Mouse (Mus musculus): Measurements from ENCODE around the gene Mmab. TPM values are rescaled to one million over a fixed set of nuclear protein-coding genes. Genes with fewer than 3 reads are reported as not detected.

Mmab gene
- polyA plus RNA-seq, 1 experiment: 2.9 TPM

DNA sequence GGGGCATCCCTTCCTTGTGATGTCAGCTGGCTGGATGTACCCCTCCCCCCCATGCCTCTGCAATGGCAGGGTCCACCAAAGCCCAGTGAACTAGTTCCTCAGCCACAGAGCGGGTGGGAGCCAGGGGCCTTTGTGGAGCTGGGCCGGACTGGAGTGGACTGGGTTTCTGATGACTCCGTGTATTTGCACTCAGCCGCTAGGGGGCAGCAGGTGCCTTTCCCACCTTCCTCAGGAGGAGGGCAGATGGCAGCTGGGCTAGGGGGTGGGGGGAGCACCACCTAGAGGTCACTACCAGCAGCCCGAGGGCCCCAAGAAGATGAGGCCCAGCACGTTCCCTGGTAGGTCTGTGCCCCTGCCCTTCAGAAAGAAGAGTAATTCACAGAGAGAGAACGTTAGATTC lies 17.4 kb upstream of the Mmab start:
- Histone ChIP-seq H3K4me1 (ENCODE audit: control insufficient read depth, insufficient read depth, low read length) (peaks cover 3% of the 10 kb centered on the region), H3K27ac (ENCODE audit: control insufficient read depth, insufficient read depth, low read depth, low read length) (no peak overlapping the region), H3K36me3 (ENCODE audit: control insufficient read depth, insufficient read depth, low read length) (no peaks in the 10 kb centered on the region), H3K4me3 (ENCODE audit: control insufficient read depth, low read depth, low read length) (no peak overlapping the region), H3K27me3 (ENCODE audit: control insufficient read depth, insufficient read depth, low read length) (no peaks in the 10 kb centered on the region)
- peak; percentile 61; the same call in 1 of the 2 replicates for TF ChIP-seq CTCF (IDR thresholded peaks at IDR 0.05; ENCODE audit: control insufficient read depth, insufficient read depth, insufficient replicate concordance, low read depth, low read length)
- TF ChIP-seq POLR2A (IDR thresholded peaks at IDR 0.05; ENCODE audit: control insufficient read depth, low read depth, low read length): no peak

DNA sequence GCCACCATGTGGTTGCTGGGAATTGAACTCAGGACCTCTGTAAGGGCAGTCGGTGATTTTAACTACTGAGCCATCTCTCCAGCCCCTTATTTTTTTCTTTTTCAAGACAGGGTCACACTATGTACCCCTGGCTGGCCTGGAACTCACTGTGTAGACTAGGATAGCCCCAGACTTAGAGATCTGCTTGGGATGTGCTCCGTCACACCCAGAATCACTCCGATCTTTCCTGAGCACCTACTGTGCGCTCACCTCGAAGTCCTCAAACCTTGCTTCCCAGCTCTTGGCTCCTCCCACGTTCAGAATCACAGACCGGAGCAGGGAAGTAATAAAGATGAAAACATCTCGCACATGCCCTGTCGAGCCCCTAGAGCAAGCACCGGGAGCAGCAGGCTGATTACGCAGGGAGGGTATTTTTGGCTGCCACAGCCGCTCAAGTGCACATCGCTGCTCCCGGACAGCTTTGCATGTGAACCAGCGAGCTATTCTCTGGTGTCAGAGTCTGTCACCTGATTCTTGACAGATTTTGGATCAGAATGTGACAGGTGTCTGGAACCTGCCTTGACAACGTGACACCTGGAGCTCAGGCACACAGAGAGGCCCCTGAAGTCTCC lies 13.2 kb upstream of the Mmab start:
- no peaks in the 10 kb centered on the region for H3K27me3 ChIP-seq (ENCODE audit: control insufficient read depth, insufficient read depth, low read length)
- H3K4me3 ChIP-seq (ENCODE audit: control insufficient read depth, low read depth, low read length): no peak overlapping the region
- no peak for TF ChIP-seq POLR2A (IDR thresholded peaks at IDR 0.05; ENCODE audit: control insufficient read depth, low read depth, low read length)
- TF ChIP-seq CTCF (IDR thresholded peaks at IDR 0.05; ENCODE audit: control insufficient read depth, insufficient read depth, insufficient replicate concordance, low read depth, low read length): no peak
- no peak overlapping the region for H3K27ac ChIP-seq (ENCODE audit: control insufficient read depth, insufficient read depth, low read depth, low read length)
- H3K36me3 ChIP-seq (ENCODE audit: control insufficient read depth, insufficient read depth, low read length): no peaks in the 10 kb centered on the region
- H3K4me1 ChIP-seq (ENCODE audit: control insufficient read depth, insufficient read depth, low read length): no peaks in the 10 kb centered on the region

DNA sequence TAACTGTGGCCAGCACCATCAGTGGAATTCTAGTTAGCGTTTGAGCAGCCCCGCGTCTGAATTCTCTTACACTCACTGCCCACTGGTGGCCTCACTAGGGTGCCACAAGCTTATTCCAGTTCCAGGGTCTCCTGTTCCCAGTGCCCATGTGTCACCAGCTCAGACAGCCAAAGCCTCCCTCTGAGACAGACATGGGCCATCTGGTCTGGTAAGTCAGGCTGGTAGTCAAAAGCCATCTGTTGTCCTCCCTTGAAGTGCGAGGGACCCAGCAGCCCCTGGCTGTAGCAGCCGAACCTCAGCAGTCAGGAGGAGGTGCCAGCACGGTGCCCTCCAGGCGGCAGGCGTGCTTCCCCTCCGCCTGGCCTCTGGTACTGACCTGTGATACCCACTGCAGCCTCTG lies 12.4 kb upstream of the Mmab start:
- no peak for TF ChIP-seq CTCF (IDR thresholded peaks at IDR 0.05; ENCODE audit: control insufficient read depth, insufficient read depth, insufficient replicate concordance, low read depth, low read length)
- no peak for TF ChIP-seq POLR2A (IDR thresholded peaks at IDR 0.05; ENCODE audit: control insufficient read depth, low read depth, low read length)
- H3K36me3 ChIP-seq (ENCODE audit: control insufficient read depth, insufficient read depth, low read length): no peaks in the 10 kb centered on the region
- no peaks in the 10 kb centered on the region for H3K27me3 ChIP-seq (ENCODE audit: control insufficient read depth, insufficient read depth, low read length)
- no peak overlapping the region for H3K4me3 ChIP-seq (ENCODE audit: control insufficient read depth, low read depth, low read length)
- no peaks in the 10 kb centered on the region for H3K4me1 ChIP-seq (ENCODE audit: control insufficient read depth, insufficient read depth, low read length)
- H3K27ac ChIP-seq (ENCODE audit: control insufficient read depth, insufficient read depth, low read depth, low read length): no peak overlapping the region

DNA sequence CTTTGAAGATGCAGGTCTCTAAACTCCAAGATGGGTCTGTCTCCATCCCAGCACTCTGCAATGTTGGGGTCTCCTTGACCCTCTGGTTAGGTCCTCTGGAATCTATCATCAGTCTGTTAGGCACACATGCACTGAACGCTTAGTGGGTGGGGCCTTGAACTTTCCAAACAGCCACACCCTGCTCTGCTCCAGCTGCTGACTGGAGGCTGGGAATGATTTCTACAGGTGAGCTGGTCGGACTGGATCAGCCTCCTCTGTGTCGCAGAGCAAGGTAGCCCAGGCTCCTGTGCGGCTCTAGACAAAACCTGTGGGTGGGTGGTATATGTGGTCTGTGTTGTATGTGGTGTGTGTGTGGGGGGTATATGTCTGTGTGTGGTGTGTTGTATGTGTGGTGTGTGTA lies 5.2 kb upstream of the Mmab start:
- Histone ChIP-seq H3K27me3 (ENCODE audit: control insufficient read depth, insufficient read depth, low read length) (no peaks in the 10 kb centered on the region), H3K4me1 (ENCODE audit: control insufficient read depth, insufficient read depth, low read length) (peaks cover 3% of the 10 kb centered on the region), H3K36me3 (ENCODE audit: control insufficient read depth, insufficient read depth, low read length) (no peaks in the 10 kb centered on the region), H3K27ac (ENCODE audit: control insufficient read depth, insufficient read depth, low read depth, low read length) (no peak overlapping the region), H3K4me3 (ENCODE audit: control insufficient read depth, low read depth, low read length) (no peak overlapping the region)
- no peak for TF ChIP-seq CTCF (IDR thresholded peaks at IDR 0.05; ENCODE audit: control insufficient read depth, insufficient read depth, insufficient replicate concordance, low read depth, low read length)

DNA sequence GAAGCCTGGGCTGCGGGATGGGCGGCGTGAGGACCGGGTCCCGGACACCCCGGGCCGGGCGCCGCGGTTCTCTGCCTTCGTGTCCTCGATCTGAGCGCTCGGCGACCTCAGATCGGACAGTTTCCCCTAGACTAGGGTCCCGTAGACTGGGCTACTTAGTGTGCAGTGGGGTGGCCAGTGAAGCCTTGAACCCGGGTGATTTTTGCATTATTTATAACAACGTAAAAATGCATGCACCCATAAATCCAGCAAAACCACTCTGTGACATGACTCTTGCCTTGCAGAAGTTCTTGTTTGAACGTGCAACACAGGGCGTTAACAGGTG lies 470 bp upstream of the Mmab start:
- Histone ChIP-seq H3K4me3 (ENCODE audit: control insufficient read depth, low read depth, low read length) (peak overlapping the region; percentile 93), H3K36me3 (ENCODE audit: control insufficient read depth, insufficient read depth, low read length) (no peaks in the 10 kb centered on the region), H3K27me3 (ENCODE audit: control insufficient read depth, insufficient read depth, low read length) (no peaks in the 10 kb centered on the region), H3K4me1 (ENCODE audit: control insufficient read depth, insufficient read depth, low read length) (peaks cover 6% of the 10 kb centered on the region), H3K27ac (ENCODE audit: control insufficient read depth, insufficient read depth, low read depth, low read length) (no peak overlapping the region)
- TF ChIP-seq POLR2A (IDR thresholded peaks at IDR 0.05; ENCODE audit: control insufficient read depth, low read depth, low read length) (no peak), CTCF (IDR thresholded peaks at IDR 0.05; ENCODE audit: control insufficient read depth, insufficient read depth, insufficient replicate concordance, low read depth, low read length) (no peak)

DNA sequence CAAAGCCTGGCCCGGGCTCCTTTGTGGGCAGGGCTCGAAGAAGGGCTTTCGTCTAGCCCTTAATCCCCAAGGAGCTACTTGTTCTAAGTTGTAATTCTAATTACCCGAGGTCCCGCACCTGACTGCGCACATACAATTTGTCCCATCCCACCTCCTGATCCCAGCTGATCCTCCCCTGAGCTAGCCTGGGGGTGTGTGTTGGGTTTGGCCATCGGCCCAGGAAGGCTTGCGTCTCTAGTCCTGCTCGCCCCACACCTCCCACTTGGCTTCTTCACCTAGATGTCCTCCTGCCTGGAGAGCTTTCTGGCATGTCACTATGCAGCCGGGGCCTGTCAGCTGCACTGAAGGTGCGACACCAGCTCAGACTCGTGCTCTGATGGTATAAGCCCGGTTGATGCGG lies 8.3 kb downstream of the Mmab start:
- TF ChIP-seq CTCF (IDR thresholded peaks at IDR 0.05; ENCODE audit: control insufficient read depth, insufficient read depth, insufficient replicate concordance, low read depth, low read length): no peak
- TF ChIP-seq POLR2A (IDR thresholded peaks at IDR 0.05; ENCODE audit: control insufficient read depth, low read depth, low read length): no peak
- H3K27ac ChIP-seq (ENCODE audit: control insufficient read depth, insufficient read depth, low read depth, low read length): no peak overlapping the region
- H3K4me1 ChIP-seq (ENCODE audit: control insufficient read depth, insufficient read depth, low read length): no peaks in the 10 kb centered on the region
- no peak overlapping the region for H3K4me3 ChIP-seq (ENCODE audit: control insufficient read depth, low read depth, low read length)
- no peaks in the 10 kb centered on the region for H3K27me3 ChIP-seq (ENCODE audit: control insufficient read depth, insufficient read depth, low read length)
- H3K36me3 ChIP-seq (ENCODE audit: control insufficient read depth, insufficient read depth, low read length): no peaks in the 10 kb centered on the region

DNA sequence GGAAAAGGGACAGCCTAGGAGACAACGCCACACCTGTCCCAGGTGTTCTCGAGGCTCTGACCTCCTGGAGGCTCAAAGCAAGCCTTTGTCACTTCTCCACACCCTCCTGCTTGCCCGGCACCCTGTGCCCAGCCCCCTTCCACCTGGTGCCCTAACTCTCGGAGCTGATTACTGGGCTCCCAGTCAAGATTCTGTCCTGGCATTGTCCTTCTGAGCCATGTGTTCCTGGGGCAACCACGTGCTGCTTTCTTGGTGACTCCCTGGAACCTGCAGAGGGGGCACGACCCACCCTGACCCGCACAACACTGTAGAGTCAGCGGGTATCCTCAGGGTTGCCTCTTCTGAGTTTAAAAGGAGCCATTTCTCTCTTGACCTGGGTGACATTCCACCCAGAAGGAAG lies 9.5 kb downstream of the Mmab start:
- TF ChIP-seq POLR2A (IDR thresholded peaks at IDR 0.05; ENCODE audit: control insufficient read depth, low read depth, low read length) (no peak), CTCF (IDR thresholded peaks at IDR 0.05; ENCODE audit: control insufficient read depth, insufficient read depth, insufficient replicate concordance, low read depth, low read length) (no peak)
- Histone ChIP-seq H3K27me3 (ENCODE audit: control insufficient read depth, insufficient read depth, low read length) (no peaks in the 10 kb centered on the region), H3K27ac (ENCODE audit: control insufficient read depth, insufficient read depth, low read depth, low read length) (no peak overlapping the region), H3K4me1 (ENCODE audit: control insufficient read depth, insufficient read depth, low read length) (no peaks in the 10 kb centered on the region), H3K36me3 (ENCODE audit: control insufficient read depth, insufficient read depth, low read length) (no peaks in the 10 kb centered on the region), H3K4me3 (ENCODE audit: control insufficient read depth, low read depth, low read length) (no peak overlapping the region)

DNA sequence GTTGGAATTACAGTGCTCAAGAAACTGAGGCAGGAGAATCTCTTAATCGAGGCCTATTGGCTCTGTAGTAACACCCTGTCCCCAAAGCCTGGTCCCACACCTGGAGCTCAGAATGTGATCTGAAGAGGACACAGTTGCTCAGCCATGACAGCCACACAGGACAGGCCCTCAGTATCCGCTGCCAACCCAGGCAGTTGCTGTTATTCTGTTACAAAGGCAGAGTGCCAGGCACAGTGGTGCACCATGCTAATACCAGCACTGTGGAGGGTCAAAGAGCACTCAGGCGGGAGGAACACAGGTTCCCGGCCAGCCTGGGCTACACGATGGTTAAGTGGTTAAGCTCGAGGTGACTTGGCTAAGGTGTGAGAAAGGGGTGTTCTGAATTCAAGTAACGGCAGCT lies 14.1 kb downstream of the Mmab start:
- Histone ChIP-seq H3K4me1 (ENCODE audit: control insufficient read depth, insufficient read depth, low read length) (no peaks in the 10 kb centered on the region), H3K36me3 (ENCODE audit: control insufficient read depth, insufficient read depth, low read length) (no peaks in the 10 kb centered on the region)
- TF ChIP-seq CTCF (IDR thresholded peaks at IDR 0.05; ENCODE audit: control insufficient read depth, insufficient read depth, insufficient replicate concordance, low read depth, low read length) (no peak), POLR2A (IDR thresholded peaks at IDR 0.05; ENCODE audit: control insufficient read depth, low read depth, low read length) (no peak)

More for the DNA sequence above, 14.1 kb downstream of the Mmab start:
- Histone ChIP-seq H3K4me3 (ENCODE audit: control insufficient read depth, low read depth, low read length) (no peak overlapping the region), H3K27ac (ENCODE audit: control insufficient read depth, insufficient read depth, low read depth, low read length) (no peak overlapping the region), H3K27me3 (ENCODE audit: control insufficient read depth, insufficient read depth, low read length) (no peaks in the 10 kb centered on the region)
